21 mouse cellular contexts compared by ENCODE assay signal in the genomic region with DNA sequence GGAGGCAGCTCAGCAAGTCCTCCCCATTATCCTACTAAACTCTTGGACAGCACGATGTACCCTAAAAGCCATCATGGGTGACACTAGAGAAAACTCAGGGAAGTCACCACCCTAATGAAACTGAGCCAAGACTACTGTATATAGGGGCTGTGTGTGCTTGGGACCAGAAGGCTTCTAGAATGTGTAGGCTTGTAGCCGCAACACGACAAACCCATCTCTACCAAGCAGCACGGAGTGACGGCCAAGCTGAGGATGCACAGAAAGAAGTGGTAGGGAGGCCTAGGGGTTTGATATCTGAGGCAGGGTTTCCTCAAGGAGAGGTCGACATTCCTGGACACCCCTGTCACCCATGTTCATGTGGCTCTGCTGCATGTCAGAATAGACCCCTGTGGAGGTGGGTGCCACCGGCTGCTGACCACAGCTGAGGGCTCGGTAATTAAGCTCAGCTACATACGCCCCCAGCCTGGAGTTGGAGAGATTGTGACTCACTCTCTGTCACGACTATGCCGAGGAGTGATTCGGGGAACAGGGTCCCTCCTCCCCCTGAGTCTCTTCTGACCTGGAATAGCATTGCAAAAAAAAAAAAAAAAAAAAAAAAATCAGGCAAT.
DNase-seq lines count a peak whose midpoint lies in the region; ATAC-seq and TF ChIP-seq lines count a peak whose summit lies in the region.
"Had no signal": no experiment of that assay in that cellular context is flagged by ENCODE, and none has a peak within 500 bp of the region (broad histone marks: within the 10 kb centered on the region; RNA-seq: fewer than 3 reads in every experiment).

No protein-coding gene starts in this region.

- H3K9me3 ChIP-seq in intestine, embryonic 15.5 days = no peaks in the 10 kb centered on the region
- H3K9me3 ChIP-seq: embryonic facial prominence, embryonic 13.5 days; liver, embryonic 12.5 days; lung, embryonic 15.5 days; neural tube, embryonic 12.5 days had no signal

- TF ChIP-seq POLR2A in olfactory bulb, adult 2 months (IDR thresholded peaks at IDR 0.05; ENCODE audit: insufficient read depth, low read depth, low read length) = no peak

- H3K36me3 ChIP-seq in intestine, embryonic 15.5 days = no peaks in the 10 kb centered on the region
- H3K36me3 ChIP-seq: embryonic facial prominence, embryonic 13.5 days; liver, embryonic 12.5 days; lung, embryonic 15.5 days; neural tube, embryonic 12.5 days had no signal

- peak overlapping the region; percentile 87 for H3K27ac ChIP-seq in olfactory bulb, adult 2 months (ENCODE audit: insufficient read depth, low read depth, low read length)
- no peak overlapping the region for H3K27ac ChIP-seq in intestine, embryonic 15.5 days
- H3K27ac ChIP-seq: embryonic facial prominence, embryonic 13.5 days; heart, adult 2 months; hindbrain, embryonic 14.5 days; liver, embryonic 12.5 days; lung, embryonic 15.5 days; neural tube, embryonic 12.5 days had no signal

- no peak overlapping the region for H3K4me2 ChIP-seq in intestine, embryonic 15.5 days (replicated peaks)
- H3K4me2 ChIP-seq: embryonic facial prominence, embryonic 13.5 days; hindbrain, embryonic 14.5 days; liver, embryonic 12.5 days; lung, embryonic 15.5 days; neural tube, embryonic 12.5 days had no signal

- 34% methylated on average over 12 of the region's 12 CpGs for WGBS in olfactory bulb, adult 2 months
- 78% methylated on average over 12 of the region's 12 CpGs for WGBS in intestine, embryonic 15.5 days

- H3K4me3 ChIP-seq in olfactory bulb, adult 2 months (ENCODE audit: insufficient read depth, low read depth, low read length) = no peak overlapping the region
- no peak overlapping the region for H3K4me3 ChIP-seq in intestine, embryonic 15.5 days (replicated peaks)
- H3K4me3 ChIP-seq: embryonic facial prominence, embryonic 13.5 days; heart, adult 2 months; liver, embryonic 12.5 days; lung, embryonic 15.5 days; neural tube, embryonic 12.5 days had no signal

- TF ChIP-seq CTCF in olfactory bulb, adult 2 months (IDR thresholded peaks at IDR 0.05; ENCODE audit: insufficient read depth, low read depth, low read length) = no peak

- no peak overlapping the region for H3K9ac ChIP-seq in intestine, embryonic 15.5 days
- H3K9ac ChIP-seq: embryonic facial prominence, embryonic 13.5 days; hindbrain, embryonic 14.5 days; liver, embryonic 12.5 days; lung, embryonic 15.5 days; neural tube, embryonic 12.5 days had no signal

- peak; percentile 78 for ATAC-seq in frontal cortex, adult (ENCODE audit: low TSS enrichment)
- no peak for ATAC-seq in granulocyte monocyte progenitor cell, adult 5-6 weeks (replicated peaks; ENCODE audit: poor library complexity, severe bottlenecking)
- no peak for ATAC-seq in intestine, embryonic 15.5 days
- ATAC-seq: forebrain, embryonic 14.5 days; liver, embryonic 12.5 days had no signal

- peaks cover 60% of the 10 kb centered on the region for H3K4me1 ChIP-seq in olfactory bulb, adult 2 months (ENCODE audit: control insufficient read depth, insufficient read depth, low read length)
- H3K4me1 ChIP-seq in intestine, embryonic 15.5 days (replicated peaks) = no peaks in the 10 kb centered on the region
- H3K4me1 ChIP-seq: liver, embryonic 12.5 days; lung, embryonic 15.5 days had no signal

- H3K27me3 ChIP-seq in intestine, embryonic 15.5 days (replicated peaks) = no peaks in the 10 kb centered on the region
- H3K27me3 ChIP-seq: embryonic facial prominence, embryonic 13.5 days; liver, embryonic 12.5 days; lung, embryonic 15.5 days; neural tube, embryonic 12.5 days had no signal

- peak; percentile 94 for DNase-seq in brain, adult 2 months (ENCODE audit: low read depth, low spot score)
- peak; percentile 33 to 56 for DNase-seq in layer of hippocampus, postnatal 36 days
- no peak for DNase-seq in neural tube, embryonic 10.5 days (ENCODE audit: extremely low spot score, low spot score)
- DNase-seq in urinary bladder, postnatal 10 days (ENCODE audit: low spot score) = no peak
- DNase-seq: cerebellum, adult 8-10 months; gastrocnemius, postnatal 10 days; heart, adult 2 months; heart, postnatal 36 days; kidney, postnatal 36 days; lung, postnatal 4 days; thymus, postnatal 36 days had no signal

Comparison
In these comparisons a context has a peak if more than half of its experiments do, and no peak if none do; other contexts are left out.
1. DNase-seq: peak in brain, adult 2 months (single experiment) and layer of hippocampus, postnatal 36 days (2 of 2); none in neural tube, embryonic 10.5 days (single experiment) and urinary bladder, postnatal 10 days (single experiment).